Mouse (Mus musculus) liver, embryonic 14.5 days (tissue): ENCODE results near the gene Kir3dl1. TPM values are rescaled to one million over a fixed set of nuclear protein-coding genes. Genes with fewer than 3 reads are reported as not detected.
"Not testable (repeated sequence)": the region's sequence is repeated elsewhere in the genome, so short reads cannot be mapped to it uniquely, and the experiment has no call there.

Experiments
- ATAC-seq: fragments of 200-750 bp; cut with Nextera tagmentation; 2 replicates; pipeline ENCODE4 v1.8.0; 2017; ENCODE audit warnings: moderate number of reproducible peaks, mild to moderate bottlenecking, moderate library complexity; ENCODE audit not compliant: insufficient read depth
- DNase-seq, 3 experiments: peaks; one replicate each; pipeline ENCODE4 v3.0.0-alpha.2; 2012 to 2013; ENCODE audit warnings: low read depth in 3 of 3, low spot score in 3 of 3
- H3K27ac ChIP-seq: fragments of 300-500 bp; sonication (generic); 2 replicates; pipeline ENCODE4 v1.5.1; 2014; ENCODE audit warnings: moderate library complexity, mild to moderate bottlenecking, control low read depth, inconsistent platforms
- H3K27me3 ChIP-seq: fragments of 300-500 bp; sonication (generic); 2 replicates; pipeline ENCODE4 v1.6.1; 2014; ENCODE audit warnings: mild to moderate bottlenecking, low read length, moderate library complexity; ENCODE audit not compliant: control insufficient read depth, insufficient read depth
- H3K36me3 ChIP-seq: fragments of 300-500 bp; sonication (generic); replicated peaks from 2 replicates; pipeline ENCODE4 v1.6.1; 2014; ENCODE audit warnings: low read depth; ENCODE audit not compliant: control insufficient read depth, insufficient read depth
- H3K4me1 ChIP-seq, 2 experiments: fragments of 200-500 bp in 1 of 2; fragments of 300-500 bp in 1 of 2; sonication (generic) in 1 of 2; replicated peaks; 2 replicates each; pipeline ENCODE4 v1.6.1; 2012 to 2014; ENCODE audit warnings: antibody characterized with exemption in 1 of 2, inconsistent platforms in 1 of 2, low read length in 1 of 2; ENCODE audit not compliant: control insufficient read depth in 2 of 2, insufficient read depth in 2 of 2
- H3K4me2 ChIP-seq: fragments of 300-500 bp; sonication (generic); 2 replicates; pipeline ENCODE4 v1.6.1; 2014; ENCODE audit warnings: low read depth, mild to moderate bottlenecking, control low read depth, moderate library complexity
- H3K4me3 ChIP-seq, 2 experiments: fragments of 200-500 bp in 1 of 2; fragments of 300-500 bp in 1 of 2; sonication (generic) in 1 of 2; 2 replicates each; pipeline ENCODE4 v1.5.1; 2012 to 2014; ENCODE audit warnings: low read depth in 2 of 2, low read length in 2 of 2, mild to moderate bottlenecking in 2 of 2, control low read depth in 1 of 2, inconsistent platforms in 1 of 2, moderate library complexity in 1 of 2; ENCODE audit not compliant: insufficient read depth in 1 of 2
- H3K9ac ChIP-seq: fragments of 300-500 bp; sonication (generic); replicated peaks from 2 replicates; pipeline ENCODE4 v1.6.1; 2014; ENCODE audit warnings: mild to moderate bottlenecking, control low read depth, moderate library complexity
- H3K9me3 ChIP-seq: fragments of 300-500 bp; sonication (generic); 2 replicates; pipeline ENCODE4 v1.6.1; 2016; ENCODE audit warnings: low read length, mixed read lengths; ENCODE audit not compliant: control insufficient read depth
- WGBS: fragments of 180-500 bp; shearing (Covaris S2); extraction: QIAGEN DNeasy Blood & Tissue Kit; methylation state at CpG from one replicate; pipeline ENCODE4 v1.1.7; 2014; ENCODE audit not compliant: insufficient replicate concordance; 5-methylcytosine and 5-hydroxymethylcytosine counted together
- polyA plus RNA-seq, 2 experiments: library from polyadenylated mRNA; depleted of rRNA in 1 of 2; stranded (reverse) in 1 of 2; unstranded in 1 of 2; fragments of >200 nt; fragmentation: Nextera tagmentation in 1 of 2; extraction: Ambion mirVana in 1 of 2; gene quantifications; 2 replicates each; pipeline versions ENCODE4 v1.2.1 to v1.2.3; 2012 to 2014

The Kir3dl1 gene
- polyA plus RNA-seq (2012; rRNA removed) (not detected in 2 replicates), polyA plus RNA-seq (2014; fragmentation: Nextera tagmentation; extraction: Ambion mirVana) (not detected in 2 replicates)

- not testable (repeated sequence) for H3K27ac ChIP-seq, H3K27me3 ChIP-seq, ATAC-seq, H3K36me3 ChIP-seq, H3K9me3 ChIP-seq, DNase-seq, H3K4me3 ChIP-seq, H3K4me1 ChIP-seq, H3K4me2 ChIP-seq, H3K9ac ChIP-seq
- WGBS, result 45% methylated on average over 4 of the region's 4 CpGs
These were observed at the start of gene Kir3dl1 for GRCm38 (mm10) chrX:136517699-136518098. TSS of gene Kir3dl1 (plus strand) at chrX:136517999.

DNA sequence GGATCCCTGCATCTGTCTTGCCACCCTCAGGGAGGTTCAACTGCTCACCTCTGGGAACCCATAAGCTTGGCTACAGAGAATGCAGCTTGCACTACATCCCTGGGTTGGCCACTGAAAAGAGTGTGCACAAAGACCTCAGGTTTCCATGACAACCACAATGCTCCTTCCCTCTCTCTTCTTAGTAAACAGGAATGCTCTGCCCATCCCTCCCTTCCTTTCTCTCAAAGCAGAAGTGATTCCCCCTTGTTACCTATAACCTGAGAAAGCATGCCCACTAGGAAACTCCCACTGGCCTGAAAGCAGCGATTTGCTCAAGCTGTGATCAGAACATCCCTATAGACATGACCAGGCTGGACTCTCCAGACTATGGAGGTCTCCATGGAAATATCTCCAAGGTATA, 26.2 kb downstream of the Kir3dl1 start, which contains the start of gene Kir3dl2:
Gene Kir3dl2, minus strand, starts transcription at position 101 of the 400 bp plus-strand sequence.
- H3K4me3 ChIP-seq, H3K36me3 ChIP-seq, H3K27ac ChIP-seq, H3K27me3 ChIP-seq, ATAC-seq, H3K9me3 ChIP-seq, H3K9ac ChIP-seq, H3K4me2 ChIP-seq, DNase-seq, H3K4me1 ChIP-seq: not testable (repeated sequence)
- WGBS, result 52% methylated on average over 1 of the region's 1 CpGs

DNA sequence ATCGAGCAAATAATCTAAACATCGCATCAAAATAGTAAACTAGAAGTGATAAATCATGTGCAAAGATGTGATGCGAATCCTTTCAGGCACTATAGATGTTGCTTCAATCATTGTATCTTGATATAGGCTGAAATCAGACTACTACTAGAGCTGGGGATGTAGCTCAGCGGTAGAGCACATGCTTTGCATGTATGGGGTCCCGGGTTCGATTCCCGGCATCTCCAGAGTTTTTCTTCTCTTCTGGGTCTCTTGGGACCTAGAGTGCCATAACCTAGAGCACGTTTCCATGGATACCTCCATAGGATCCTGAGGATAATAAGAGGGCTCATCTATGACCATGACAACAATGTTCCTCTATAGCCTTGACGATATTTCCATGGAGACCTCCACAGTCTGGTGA, 51.3 kb downstream of the Kir3dl1 start:
- not testable (repeated sequence) for H3K4me3 ChIP-seq, H3K9me3 ChIP-seq, H3K27ac ChIP-seq, H3K4me2 ChIP-seq, DNase-seq, ATAC-seq, H3K9ac ChIP-seq, H3K4me1 ChIP-seq, H3K36me3 ChIP-seq, H3K27me3 ChIP-seq
- 73% methylated on average over 9 of the region's 9 CpGs for WGBS

Other genes starting within 250 kb of the Kir3dl1 start
- 199 and 227 TPM in 2 replicates for gene Bex3, start 247.7 kb upstream of the Kir3dl1 start, polyA plus RNA-seq (2012; rRNA removed)
- gene Bex3, start 247.7 kb upstream of the Kir3dl1 start, polyA plus RNA-seq (2014; fragmentation: Nextera tagmentation; extraction: Ambion mirVana), result 224 and 229 TPM in 2 replicates
- not detected in 2 replicates for gene Kir3dl2, start 26.1 kb downstream of the Kir3dl1 start, polyA plus RNA-seq (2012; rRNA removed)
- not detected in 2 replicates for gene Kir3dl2, start 26.1 kb downstream of the Kir3dl1 start, polyA plus RNA-seq (2014; fragmentation: Nextera tagmentation; extraction: Ambion mirVana)
- gene Tceal3, start 72.8 kb downstream of the Kir3dl1 start, polyA plus RNA-seq (2012; rRNA removed), result 0.09 and 0.21 TPM in 2 replicates
- 0.11 TPM in 1 of 2 replicates, not detected in the other for gene Tceal3, start 72.8 kb downstream of the Kir3dl1 start, polyA plus RNA-seq (2014; fragmentation: Nextera tagmentation; extraction: Ambion mirVana)
- gene Tceal1, start 190.0 kb downstream of the Kir3dl1 start, polyA plus RNA-seq (2012; rRNA removed), result 0.21 and 0.37 TPM in 2 replicates
- gene Tceal1, start 190.0 kb downstream of the Kir3dl1 start, polyA plus RNA-seq (2014; fragmentation: Nextera tagmentation; extraction: Ambion mirVana), result 0.83 and 0.96 TPM in 2 replicates
- 73.8 and 111 TPM in 2 replicates for gene Morf4l2, start 225.7 kb downstream of the Kir3dl1 start, polyA plus RNA-seq (2012; rRNA removed)
- gene Morf4l2, start 225.7 kb downstream of the Kir3dl1 start, polyA plus RNA-seq (2014; fragmentation: Nextera tagmentation; extraction: Ambion mirVana), result 191 and 193 TPM in 2 replicates